Mouse (Mus musculus): Measurements from ENCODE around the gene Runx3. TPM values are rescaled to one million over a fixed set of nuclear protein-coding genes. Genes with fewer than 3 reads are reported as not detected.

Gene Runx3
- total RNA-seq, 1 experiment from 2014 or later = 9.8 TPM

DNA sequence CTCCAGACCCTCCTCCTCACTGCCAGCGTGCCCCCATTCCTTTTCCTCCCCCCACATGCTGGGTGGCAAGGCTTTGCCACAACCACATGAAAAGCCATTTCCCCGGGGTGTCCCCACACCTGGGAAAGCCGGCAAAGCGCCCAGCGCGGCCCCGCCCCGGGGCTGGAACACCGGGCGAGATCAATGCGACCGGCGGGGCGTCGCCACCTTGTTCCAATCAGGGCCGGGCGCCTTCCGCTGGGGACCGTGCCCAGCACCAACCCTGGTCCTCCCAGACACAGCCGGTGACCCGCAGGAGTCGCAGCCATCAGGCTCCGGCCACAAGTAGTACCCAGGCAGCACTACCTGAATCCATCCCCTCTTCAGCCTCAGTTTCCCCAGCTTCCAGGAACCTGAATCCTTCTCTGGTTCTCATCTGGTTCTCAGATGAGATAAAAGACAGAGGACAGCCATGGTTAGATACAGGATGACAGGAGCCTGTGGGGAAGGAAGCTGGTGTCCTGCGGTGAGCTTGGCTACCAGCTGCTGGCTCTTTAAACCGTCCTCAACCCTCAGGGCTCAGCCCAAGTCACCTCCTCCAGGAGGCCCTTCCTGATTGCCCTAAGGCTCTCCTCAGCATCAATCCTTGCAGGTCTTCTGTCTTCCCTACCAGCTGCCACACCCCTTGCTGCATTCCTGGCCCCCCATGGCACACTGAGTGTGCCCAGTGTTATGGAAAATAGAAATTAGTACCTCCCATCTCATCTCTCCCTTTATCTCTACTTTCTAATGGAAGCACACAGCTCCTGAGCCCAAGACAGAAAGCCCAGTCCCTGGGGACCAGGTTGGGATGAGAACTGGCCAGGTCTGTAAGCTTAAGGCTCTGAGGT lies 20.4 kb downstream of the Runx3 start:
- ATAC-seq (replicated peaks; ENCODE audit: insufficient number of reproducible peaks, low FRiP score, low TSS enrichment, poor library complexity, severe bottlenecking) = no peak

DNA sequence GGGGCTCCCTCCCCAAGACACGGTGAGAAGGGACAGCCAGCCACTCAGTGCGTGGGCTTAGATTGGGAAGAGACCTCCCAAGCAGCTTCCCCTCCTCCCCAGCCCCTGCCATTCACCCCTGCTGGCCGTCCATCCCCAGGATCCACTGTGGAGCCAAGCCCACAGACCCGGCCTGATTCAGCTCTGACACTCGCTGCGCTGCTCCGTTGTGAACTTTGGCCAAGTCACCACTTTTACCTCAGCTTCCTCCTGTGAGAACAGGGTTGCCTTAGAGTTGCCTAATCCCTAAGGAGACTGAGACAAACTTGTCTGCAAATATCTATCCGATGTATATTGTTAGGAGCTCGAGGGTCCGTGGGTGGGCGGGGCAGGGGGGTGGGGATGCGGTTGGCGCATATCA lies 21.3 kb downstream of the Runx3 start:
- peak; percentile 67 for ATAC-seq (replicated peaks; ENCODE audit: insufficient number of reproducible peaks, low FRiP score, low TSS enrichment, poor library complexity, severe bottlenecking)

DNA sequence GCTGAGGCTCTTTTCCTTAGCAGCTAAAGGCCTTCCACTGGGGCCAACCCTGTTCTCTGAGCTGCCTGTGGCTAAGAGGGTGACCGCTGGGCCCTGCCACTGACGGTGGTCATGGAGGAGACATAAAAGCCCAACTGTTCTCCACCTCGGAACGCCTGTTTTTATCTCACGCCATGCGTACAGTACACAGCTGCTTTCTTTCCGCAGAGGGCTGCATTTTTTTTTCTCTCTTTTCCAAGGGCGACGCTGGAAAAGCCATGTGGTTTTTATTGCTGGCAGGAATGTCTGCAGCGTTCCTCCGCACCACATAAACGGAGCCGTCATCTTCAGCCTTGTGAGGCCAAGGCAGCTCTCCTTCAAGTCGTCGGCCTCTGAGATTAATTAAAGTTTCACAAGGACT lies 26.3 kb downstream of the Runx3 start:
- no peak for ATAC-seq (replicated peaks; ENCODE audit: insufficient number of reproducible peaks, low FRiP score, low TSS enrichment, poor library complexity, severe bottlenecking)

DNA sequence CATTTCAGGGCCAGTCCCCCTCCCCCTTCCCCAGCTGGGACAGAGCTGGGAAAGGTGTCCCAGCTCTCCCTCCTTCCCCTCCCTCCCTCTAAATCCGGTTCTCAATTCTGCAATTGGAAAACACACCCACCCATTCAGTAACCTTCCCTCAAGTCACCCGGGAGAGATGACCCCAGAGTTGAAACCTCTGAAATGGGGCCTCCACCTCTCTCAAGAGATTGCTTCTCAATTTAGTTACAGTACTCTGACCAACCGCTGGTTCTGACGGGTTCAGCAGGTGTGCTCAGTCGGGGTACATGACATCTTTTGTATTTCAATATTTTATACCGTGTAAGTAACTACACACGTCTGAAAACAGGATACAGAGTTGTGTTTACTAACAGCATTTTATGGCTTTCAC lies 28.2 kb downstream of the Runx3 start:
- ATAC-seq (replicated peaks; ENCODE audit: insufficient number of reproducible peaks, low FRiP score, low TSS enrichment, poor library complexity, severe bottlenecking) = no peak

DNA sequence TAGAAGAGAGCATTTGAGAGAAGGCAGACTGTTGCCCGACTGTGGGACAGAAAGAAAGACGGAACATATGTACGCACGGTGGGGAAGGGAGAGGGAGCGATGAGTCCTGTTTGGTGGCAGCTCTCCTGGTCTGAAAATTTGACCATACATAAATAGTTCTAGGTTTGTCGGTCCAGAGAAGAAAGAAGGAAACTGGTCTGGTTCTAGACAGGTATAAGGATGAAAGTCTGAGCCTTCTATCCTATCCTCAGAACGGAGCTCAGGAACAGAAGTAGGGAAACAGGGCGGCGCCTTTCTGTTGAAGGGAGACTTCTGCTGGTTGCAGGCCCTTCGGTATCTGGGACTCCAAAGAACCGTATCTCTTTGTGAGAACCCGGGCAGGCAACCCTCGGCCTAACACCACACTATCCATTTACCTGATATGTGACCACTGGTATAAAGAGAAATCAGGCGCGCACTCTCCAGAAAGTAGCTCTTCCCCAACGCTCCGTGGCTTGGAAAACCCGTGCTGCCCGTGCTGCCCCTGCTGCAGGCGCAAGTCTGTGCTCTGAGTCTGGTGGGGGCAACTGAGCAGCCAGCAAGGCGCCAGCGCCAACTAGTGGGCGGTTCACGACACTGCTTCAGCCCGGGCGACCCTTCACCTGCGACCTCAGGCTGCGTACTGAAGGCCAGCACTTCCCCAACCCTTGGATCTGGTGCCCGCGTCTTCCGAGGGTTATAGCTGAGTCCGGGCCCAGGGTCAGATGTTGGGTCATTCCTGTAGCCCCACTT lies 29.8 kb downstream of the Runx3 start:
- peak; percentile 60 for ATAC-seq (replicated peaks; ENCODE audit: insufficient number of reproducible peaks, low FRiP score, low TSS enrichment, poor library complexity, severe bottlenecking)

DNA sequence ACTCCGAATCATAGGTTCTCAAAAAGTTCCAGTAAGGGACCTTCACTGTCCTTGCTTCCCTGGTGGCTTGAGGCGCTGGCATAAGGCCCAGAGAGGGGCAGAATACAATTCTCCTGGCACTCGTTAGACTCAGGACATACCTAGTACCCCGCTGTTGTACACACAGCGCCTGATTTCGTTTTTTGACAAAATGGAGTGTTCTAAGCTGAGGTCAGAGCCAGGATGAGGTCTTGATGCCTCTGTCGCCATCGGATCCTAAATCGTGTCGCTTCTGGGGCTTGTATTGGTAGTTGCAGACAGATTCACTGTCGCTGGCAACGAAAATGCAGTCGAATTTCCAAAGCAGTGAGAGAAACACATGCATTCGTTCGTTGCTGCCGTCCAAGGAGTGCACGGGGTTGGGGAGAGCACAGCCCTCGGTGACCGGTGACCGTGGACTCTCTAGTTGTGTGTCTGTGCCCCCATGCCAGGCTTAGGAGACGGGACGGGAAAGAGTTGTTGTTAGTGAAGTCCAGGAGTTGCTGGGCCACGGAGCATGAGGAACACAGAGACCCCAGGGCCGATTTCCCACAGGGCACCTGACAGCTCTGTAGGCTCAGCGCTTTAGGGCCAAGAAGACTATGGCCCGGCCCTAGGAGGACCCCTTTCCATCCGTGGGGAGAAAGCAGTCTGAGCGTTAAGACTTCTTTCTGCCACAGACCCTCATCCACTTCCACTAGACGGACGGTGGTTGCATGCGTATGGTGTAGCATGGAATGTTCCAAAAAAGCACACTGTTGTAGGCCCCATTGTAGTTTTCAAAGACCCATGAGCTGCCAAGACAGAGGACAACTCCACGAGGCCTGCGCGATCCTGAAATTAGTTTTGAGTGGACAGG lies 30.9 kb downstream of the Runx3 start:
- no peak for ATAC-seq (replicated peaks; ENCODE audit: insufficient number of reproducible peaks, low FRiP score, low TSS enrichment, poor library complexity, severe bottlenecking)

DNA sequence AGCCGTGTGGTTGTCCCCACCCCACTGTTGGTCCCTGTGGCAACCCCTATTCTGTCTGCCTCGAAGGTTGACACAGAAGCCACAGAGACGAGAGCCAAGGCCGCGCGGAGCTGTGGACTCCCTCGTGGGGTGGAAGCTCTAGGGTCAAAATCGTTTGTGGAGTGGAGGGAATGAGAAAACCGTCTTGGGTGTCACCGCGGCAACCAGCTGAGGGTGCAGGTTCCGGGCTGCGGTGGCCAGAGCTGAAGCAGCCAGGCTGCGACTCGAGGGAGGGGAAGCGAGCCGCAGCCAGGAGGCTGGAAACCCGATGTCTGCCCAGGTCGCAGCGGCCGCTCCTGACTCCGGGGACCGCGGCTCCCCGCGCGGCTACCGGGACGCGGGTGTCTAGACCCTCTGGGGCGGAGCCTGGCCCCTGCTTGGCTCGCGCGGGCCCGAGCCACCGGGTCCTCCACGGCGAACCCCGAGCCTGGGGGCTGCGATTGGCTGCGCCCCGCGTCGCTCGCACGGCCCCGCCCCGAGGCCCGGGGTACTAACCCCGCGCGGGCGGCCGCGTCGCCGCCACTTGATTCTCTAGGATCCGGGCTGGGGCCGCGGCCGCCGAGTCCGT lies 31.6 kb downstream of the Runx3 start:
- ATAC-seq (replicated peaks; ENCODE audit: insufficient number of reproducible peaks, low FRiP score, low TSS enrichment, poor library complexity, severe bottlenecking) = no peak

DNA sequence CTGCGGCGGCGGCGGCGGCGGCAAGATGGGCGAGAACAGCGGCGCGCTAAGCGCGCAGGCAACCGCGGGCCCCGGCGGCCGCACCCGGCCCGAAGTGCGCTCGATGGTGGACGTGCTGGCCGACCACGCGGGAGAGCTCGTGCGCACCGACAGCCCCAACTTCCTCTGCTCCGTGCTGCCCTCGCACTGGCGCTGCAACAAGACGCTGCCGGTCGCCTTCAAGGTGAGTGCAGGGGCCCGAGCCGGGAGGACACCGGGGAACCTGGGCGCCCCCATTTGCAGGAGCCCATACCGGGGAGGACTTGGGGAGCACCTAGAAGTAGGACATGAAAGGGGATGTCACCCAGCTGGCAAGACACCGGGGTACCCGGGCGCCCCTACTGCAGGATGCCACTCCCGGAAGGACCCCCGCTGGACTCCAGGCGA lies 32.4 kb downstream of the Runx3 start:
- ATAC-seq (replicated peaks; ENCODE audit: insufficient number of reproducible peaks, low FRiP score, low TSS enrichment, poor library complexity, severe bottlenecking) = peak; percentile 43; the same call in 1 of the 2 replicates

DNA sequence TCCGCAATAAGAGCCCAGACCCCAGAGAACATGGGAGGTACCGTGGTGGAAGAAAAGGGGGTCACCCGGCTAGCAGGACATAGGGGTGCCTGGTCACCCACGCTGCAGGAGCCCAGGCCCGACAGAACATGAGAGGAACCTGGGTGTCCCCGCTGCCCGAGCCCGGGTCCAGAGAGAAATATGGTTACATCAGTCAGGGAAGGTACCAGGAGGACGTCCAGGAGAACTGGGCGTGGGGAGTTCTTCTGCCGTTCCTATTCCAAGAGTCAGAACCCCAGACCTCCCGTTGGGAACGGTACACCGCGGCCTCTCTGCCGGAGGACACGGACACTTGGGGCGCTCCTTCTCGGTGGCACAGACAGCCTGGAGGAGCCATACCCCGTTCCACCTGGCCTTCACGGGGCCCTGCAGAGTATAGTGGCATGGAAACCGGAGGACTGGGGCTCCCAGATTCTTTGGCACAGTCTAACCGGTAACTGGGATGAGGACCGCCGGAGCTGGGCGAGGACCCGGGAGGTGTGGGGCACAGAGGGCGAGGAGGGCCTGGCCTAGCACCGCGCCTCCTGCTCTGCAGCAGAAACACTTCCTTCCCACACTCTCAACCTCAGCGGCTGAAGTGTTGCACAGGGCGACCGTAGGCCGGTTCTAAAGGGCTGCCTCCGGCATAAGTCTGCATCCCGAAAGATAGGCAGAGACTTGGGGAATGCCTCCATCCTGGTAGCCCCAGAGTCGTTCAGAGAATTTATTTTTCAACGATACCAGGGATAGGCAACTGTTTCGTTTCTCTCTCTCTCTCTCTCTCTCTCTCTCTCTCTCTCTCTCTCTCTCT lies 33.0 kb downstream of the Runx3 start:
- peak; percentile 49 for ATAC-seq (replicated peaks; ENCODE audit: insufficient number of reproducible peaks, low FRiP score, low TSS enrichment, poor library complexity, severe bottlenecking)

DNA sequence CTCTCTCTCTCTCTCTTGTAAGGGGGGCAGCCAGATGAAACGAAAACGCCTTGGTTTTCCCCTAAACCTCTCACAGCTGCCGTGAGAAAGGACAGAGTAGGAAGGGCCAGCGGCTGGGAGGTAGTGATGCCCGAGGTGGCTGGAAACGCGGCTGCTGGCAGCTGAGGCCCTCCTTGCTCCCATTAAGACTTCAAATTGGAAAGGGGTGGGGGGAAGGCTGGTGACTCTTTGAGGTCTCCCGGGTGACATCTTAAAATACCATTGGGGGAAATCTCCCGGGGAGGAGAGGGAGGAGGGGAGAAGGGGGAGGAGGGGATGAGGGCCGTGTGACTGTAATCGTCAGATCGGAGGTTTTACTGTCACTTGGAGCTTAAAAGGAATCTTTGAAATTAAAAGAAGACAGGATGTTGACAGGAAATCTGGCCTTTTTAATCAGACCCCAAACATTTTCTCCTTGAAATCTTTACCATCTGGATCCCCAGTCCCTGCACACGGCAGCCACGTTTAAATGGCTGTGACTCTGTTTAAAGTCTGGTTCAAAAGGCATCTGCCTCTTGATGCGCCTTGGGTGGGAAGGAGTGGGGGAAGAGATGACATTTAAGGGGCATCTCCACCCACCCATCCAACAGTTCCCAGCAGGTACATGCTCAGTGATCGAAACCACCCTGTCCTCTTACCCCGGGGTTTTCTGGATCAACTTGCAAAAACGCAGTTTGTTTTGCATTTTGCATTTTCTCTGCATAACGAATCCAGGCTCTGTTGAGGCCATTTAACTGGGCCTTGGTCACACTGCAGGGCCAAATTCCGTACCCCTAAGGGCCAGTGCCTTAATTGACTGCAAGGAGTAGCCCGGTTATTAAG lies 33.9 kb downstream of the Runx3 start:
- ATAC-seq (replicated peaks; ENCODE audit: insufficient number of reproducible peaks, low FRiP score, low TSS enrichment, poor library complexity, severe bottlenecking) = no peak

DNA sequence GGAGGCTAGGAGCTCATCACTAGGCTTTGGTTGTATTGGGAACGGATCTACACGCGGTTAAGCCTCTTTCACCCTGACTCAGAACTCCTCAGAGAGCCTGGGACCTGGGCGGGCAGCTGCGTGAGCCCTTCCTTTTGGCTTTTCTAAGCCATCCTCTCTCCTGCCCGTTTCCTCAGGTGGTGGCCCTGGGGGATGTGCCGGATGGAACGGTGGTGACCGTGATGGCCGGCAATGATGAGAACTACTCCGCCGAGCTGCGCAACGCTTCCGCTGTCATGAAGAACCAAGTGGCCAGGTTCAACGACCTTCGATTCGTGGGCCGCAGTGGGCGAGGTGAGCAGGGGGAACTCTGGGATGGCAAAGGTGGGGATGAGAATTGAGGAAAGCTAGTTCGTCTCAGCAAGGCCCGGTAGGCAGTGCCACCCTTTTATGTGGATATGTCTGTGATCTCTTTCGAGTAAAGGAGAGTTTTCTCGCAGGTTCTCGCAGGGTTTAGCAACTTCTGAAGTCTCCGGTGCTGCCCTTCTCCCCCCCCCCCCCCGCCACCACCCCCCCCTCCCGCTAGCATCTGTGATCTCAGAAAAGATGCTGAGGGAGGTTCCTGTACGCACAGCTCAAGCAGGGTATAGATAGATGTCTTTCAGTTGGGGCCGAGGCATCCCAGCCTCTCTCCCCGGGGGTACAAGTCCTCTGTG lies 34.8 kb downstream of the Runx3 start:
- ATAC-seq (replicated peaks; ENCODE audit: insufficient number of reproducible peaks, low FRiP score, low TSS enrichment, poor library complexity, severe bottlenecking) = no peak

DNA sequence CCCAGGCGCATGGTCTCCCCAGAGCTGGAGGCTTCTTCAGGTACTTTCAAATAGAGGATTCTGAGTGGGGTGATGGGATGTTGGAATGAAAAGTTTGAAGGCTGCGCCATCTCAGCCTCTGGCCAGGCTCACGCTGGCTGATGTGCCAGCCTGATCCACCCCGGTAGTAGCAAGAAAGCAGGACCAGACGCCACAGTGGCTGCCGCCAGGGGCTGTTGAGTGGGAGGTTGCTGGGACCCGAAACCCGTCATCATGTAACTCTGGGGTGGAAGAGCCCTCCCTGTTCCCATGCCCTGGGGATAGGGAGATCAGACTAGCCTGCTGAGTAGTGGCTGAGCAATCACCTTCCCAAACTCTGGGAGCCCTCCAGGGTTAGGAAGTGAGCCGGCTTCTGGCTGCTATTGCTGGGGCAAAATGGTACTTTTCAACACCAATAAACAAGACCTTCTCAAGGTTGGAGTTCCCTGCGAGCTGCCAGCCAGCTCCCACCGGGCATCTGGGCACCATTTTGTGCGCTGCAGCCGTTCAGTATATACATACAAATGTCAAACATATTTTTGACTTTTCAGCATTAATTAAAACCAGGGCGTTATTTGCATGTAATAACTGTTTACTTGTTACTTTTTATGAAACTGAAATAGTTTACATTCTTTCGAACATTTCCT lies 35.5 kb downstream of the Runx3 start:
- no peak for ATAC-seq (replicated peaks; ENCODE audit: insufficient number of reproducible peaks, low FRiP score, low TSS enrichment, poor library complexity, severe bottlenecking)

DNA sequence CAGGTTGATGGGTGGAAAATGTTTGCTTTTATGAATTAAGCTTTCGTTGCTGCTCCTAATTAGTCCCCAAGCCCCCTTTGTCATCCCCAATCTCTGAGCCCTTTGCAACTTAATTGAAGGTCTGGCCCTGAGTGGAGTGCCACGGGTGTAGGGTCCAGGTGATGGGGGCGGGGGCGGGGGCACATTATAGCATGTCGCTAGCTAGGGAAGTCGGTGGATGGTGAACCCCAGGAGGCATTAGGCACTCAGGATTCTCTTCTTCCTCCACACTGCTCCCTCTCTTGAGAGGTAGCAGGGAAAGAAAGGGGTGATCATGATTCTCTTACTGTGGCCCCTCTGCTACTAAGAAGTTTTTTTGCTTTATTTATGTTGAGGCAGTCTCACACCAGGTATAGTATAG lies 36.1 kb downstream of the Runx3 start:
- ATAC-seq (replicated peaks; ENCODE audit: insufficient number of reproducible peaks, low FRiP score, low TSS enrichment, poor library complexity, severe bottlenecking) = no peak

DNA sequence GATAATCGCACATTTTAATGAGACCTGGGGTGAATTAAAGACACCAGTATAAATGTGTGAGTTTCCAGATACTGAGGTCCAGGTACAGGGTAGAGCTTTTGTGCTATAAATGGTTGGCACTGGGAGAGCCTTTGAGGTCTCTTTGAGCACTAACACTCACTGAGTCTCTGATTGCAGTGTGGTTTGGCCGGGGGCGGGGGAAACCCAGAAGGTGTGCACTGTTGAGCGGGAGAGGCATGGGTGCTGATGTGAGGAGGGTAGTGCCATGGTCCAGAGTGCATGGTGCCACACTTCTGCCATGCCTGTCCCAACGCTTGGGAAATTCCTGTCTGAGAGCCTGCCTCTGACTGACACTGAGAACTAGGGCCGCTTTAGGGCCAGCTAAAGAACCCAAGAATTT lies 36.9 kb downstream of the Runx3 start:
- ATAC-seq (replicated peaks; ENCODE audit: insufficient number of reproducible peaks, low FRiP score, low TSS enrichment, poor library complexity, severe bottlenecking) = no peak

DNA sequence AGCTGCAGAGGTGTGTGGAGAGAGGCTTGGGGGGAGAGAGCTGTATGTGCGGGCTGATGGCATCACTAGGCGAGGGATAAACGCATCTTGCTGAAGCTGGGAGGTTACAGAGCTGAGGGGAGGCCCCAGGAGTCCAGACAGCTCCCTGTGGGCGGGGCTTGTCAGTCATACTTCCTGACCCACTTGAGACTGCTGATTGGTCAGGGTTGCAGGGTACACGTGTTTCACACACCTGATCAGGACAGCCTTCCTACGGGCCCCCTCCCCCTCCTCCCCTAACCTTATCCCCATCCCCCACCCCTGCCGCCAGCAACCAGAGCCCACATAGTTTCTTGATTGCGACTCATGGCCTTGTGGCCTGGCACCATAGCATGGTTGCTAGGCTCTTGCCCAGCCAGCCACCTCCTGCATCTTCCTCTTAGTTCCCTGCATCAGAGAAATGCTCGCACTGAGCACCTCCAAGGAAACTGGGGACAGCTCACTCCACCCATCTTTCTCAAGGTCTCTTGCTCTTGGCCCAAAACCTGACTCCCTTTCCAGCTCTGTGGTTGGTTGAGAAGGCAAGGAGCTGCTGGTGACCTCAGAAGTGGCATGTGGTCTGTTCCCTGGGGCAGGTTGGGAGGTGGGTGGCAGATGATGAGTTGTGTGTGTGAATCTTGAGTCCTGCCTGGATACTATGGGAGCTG lies 38.4 kb downstream of the Runx3 start:
- no peak for ATAC-seq (replicated peaks; ENCODE audit: insufficient number of reproducible peaks, low FRiP score, low TSS enrichment, poor library complexity, severe bottlenecking)

Measured in monocyte, adult 5-6 weeks (primary cell).